Mouse (Mus musculus) ES-E14 (cell line): ENCODE data around the gene Atp13a3.

Source experiments
- CHD2 ChIP-seq: IDR thresholded peaks from 2 replicates; pipeline ENCODE4 v1.6.1; 2014; ENCODE audit warnings: mild to moderate bottlenecking, low read depth, low read length, inconsistent platforms
- HCFC1 ChIP-seq: IDR thresholded peaks from 2 replicates; pipeline ENCODE4 v1.6.1; 2012; ENCODE audit warnings: low read length, inconsistent platforms, borderline replicate concordance; ENCODE audit not compliant: insufficient read depth
- ZC3H11A ChIP-seq: IDR thresholded peaks from 2 replicates; pipeline ENCODE4 v1.6.1; 2012; ENCODE audit warnings: low read depth, mild to moderate bottlenecking, inconsistent platforms, low read length, borderline replicate concordance
- ZNF384 ChIP-seq: IDR thresholded peaks from 2 replicates; pipeline ENCODE4 v1.6.1; 2012; ENCODE audit warnings: low read depth, low read length, inconsistent platforms

DNA sequence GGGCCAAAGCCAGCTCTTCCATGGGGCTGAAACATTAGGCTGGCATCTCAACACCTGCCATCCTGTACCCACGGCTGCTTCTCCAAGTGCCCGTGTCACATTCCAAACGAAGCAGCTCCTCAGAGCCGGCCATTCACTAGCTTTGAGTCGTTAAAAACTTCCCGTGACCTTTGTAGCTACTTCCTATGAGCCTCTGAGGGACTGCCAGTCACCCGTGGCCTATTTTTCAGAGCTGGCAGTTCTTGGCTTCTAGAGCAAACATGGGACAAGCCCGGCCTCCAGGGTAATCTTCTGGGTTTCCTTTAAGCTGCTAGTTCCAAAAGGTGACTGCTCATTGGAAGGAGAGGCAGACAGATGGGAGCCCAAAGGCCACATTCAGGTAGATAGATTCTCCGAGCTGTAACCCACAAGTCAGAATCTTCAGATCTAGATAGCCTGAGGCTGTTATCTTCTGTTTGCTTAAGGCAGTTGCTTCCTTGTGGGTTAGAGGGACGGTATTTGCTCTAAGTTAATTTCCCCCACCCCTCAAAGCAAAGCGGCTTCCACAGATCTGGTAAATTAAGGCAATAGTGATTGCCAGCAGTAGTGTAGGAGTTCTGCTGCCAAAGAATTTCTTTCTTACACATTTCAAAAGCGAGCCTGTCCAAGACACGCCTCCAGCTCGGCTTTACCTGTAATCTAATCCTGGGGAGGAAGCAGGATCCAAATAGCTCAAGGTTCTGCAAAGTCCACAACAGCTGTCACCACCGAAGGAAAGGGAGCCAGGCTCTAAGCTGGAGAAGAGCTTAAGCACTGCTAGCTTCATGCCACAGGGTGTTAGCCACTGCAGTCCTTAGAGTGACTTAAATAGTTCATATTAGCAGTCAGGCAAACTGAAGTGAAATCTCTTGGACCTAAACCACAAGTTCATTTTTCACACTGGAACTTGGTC, 8.4 kb downstream of the Atp13a3 start:
- no peak for TF ChIP-seq ZC3H11A
- no peak for TF ChIP-seq CHD2
- no peak for TF ChIP-seq ZNF384
- TF ChIP-seq HCFC1 = no peak
